Mouse (Mus musculus) thymus, adult 2 months (tissue): ENCODE data around the gene Wwox.

Experiments
- CTCF ChIP-seq: fragments of 200-500 bp; IDR thresholded peaks from 2 replicates; pipeline ENCODE4 v1.5.1; 2012; ENCODE audit warnings: mild to moderate bottlenecking, control low read depth, low read length, moderate library complexity, borderline replicate concordance; ENCODE audit not compliant: control insufficient read depth, poor library complexity, insufficient read depth; ENCODE audit errors: extremely low read depth
- POLR2A ChIP-seq: fragments of 200-500 bp; IDR thresholded peaks from 2 replicates; pipeline ENCODE4 v1.6.1; 2012; ENCODE audit warnings: mild to moderate bottlenecking, low read length, control low read depth, moderate library complexity; ENCODE audit not compliant: control insufficient read depth, poor library complexity, insufficient read depth; ENCODE audit errors: extremely low read depth

DNA sequence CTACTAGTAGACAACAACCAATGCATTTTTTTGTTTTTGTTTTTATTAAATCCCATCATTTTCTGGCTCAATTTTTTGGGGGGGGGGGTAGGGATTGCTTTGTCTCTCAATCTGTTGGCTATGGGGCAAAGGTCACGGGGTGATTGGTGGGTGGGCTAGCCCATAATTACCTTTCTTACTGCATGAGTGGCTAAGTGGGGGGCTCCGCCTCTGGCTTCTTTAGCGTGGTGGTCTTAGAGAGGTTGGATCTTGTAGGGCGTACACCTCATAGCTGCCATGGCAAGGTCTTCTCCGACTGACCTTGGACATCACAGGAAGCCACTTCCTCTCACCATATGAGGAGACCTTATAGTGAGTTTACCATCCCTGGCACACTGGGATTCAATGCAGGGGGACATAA lies 721.0 kb downstream of the Wwox start:
- TF ChIP-seq POLR2A (no peak), CTCF (no peak)
